In the genomic region with DNA sequence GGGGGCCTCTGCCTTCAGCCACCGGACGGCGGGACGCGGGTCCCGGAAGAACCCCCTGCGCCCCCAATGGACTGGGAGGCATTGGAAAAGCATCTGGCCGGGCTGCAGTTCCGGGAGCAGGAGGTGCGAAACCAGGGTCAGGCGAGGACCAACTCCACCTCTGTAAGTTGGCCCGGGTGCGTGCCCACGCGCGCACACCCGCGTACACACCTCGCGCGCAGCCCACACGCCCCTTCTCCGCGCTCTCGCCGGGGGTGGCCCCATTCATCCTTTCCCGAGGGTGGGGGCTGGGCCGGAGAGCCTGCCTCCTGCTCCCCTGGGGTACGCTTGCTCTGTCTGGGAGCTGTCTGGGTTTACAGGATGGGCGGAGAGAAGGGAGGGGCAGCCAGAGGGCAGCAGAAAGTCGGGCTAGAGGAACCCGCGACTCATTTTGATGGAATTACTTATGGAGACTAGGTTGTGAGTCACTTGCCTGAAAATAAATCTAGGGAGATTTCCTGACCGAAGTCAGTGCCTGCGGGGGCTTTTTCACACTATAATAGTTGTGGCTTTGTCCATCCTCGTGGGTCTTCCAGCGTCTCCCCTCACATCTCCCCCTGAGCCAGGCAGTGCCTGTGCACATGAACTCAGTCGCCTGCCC, we compare ENCODE assay signal across 8 mouse cellular contexts.
A peak's percentile ranks its signal among the peaks of the same experiment; 100 is the strongest.
DNase-seq lines count a peak whose midpoint lies in the region; ATAC-seq and TF ChIP-seq lines count a peak whose summit lies in the region.

No protein-coding gene starts in this region.

- no peak for DNase-seq in thymus, adult 2 months
- DNase-seq in thymus, postnatal 0 days (ENCODE audit: low spot score), result no peak
- peak; percentile 68 for DNase-seq in embryonic facial prominence, embryonic 11.5 days (ENCODE audit: low spot score)
- DNase-seq in gastrocnemius, postnatal 25 days, result peak; percentile 53
- peak; percentile 77 for DNase-seq in limb, embryonic 10.5 days (ENCODE audit: low spot score)
- DNase-seq in midbrain, embryonic 11.5 days (ENCODE audit: low spot score, missing footprints), result peak; percentile 95
- peak; percentile 53 for DNase-seq in stomach, postnatal 0 days (ENCODE audit: low spot score)

- H3K9me3 ChIP-seq in embryonic facial prominence, embryonic 11.5 days (replicated peaks; ENCODE audit: control insufficient read depth, low read length), result no peaks in the 10 kb centered on the region
- H3K9me3 ChIP-seq in intestine, embryonic 16.5 days (ENCODE audit: control insufficient read depth, low read length), result no peaks in the 10 kb centered on the region
- no peaks in the 10 kb centered on the region for H3K9me3 ChIP-seq in limb, embryonic 10.5 days (replicated peaks)
- H3K9me3 ChIP-seq in midbrain, embryonic 11.5 days (ENCODE audit: control insufficient read depth, low read length), result no peaks in the 10 kb centered on the region
- H3K9me3 ChIP-seq in stomach, postnatal 0 days (ENCODE audit: control insufficient read depth, low read length), result no peaks in the 10 kb centered on the region

- no peaks in the 10 kb centered on the region; the same call in 1 of the 2 replicates for H3K4me1 ChIP-seq in thymus, adult 2 months (replicated peaks; ENCODE audit: control insufficient read depth, insufficient read depth, low read length)
- H3K4me1 ChIP-seq in embryonic facial prominence, embryonic 11.5 days (ENCODE audit: control insufficient read depth, insufficient read depth, low read length), result no peaks in the 10 kb centered on the region
- H3K4me1 ChIP-seq in intestine, embryonic 16.5 days (ENCODE audit: control insufficient read depth, insufficient read depth, low read length), result peaks cover 9% of the 10 kb centered on the region
- H3K4me1 ChIP-seq in limb, embryonic 10.5 days, result peaks cover 59% of the 10 kb centered on the region
- peaks cover 11% of the 10 kb centered on the region for H3K4me1 ChIP-seq in midbrain, embryonic 11.5 days (ENCODE audit: control insufficient read depth, insufficient read depth, low read length)
- H3K4me1 ChIP-seq in stomach, postnatal 0 days (replicated peaks; ENCODE audit: control insufficient read depth, insufficient read depth), result 0 out of 2 replicates have a peak, but pooled peaks cover 2% of the 10 kb centered on the region

- H3K4me3 ChIP-seq in thymus, adult 2 months (ENCODE audit: control insufficient read depth, insufficient read depth, low read length), result peak overlapping the region; percentile 3
- peak overlapping the region; percentile 54 for H3K4me3 ChIP-seq in embryonic facial prominence, embryonic 11.5 days (ENCODE audit: low read depth, low read length)
- H3K4me3 ChIP-seq in intestine, embryonic 16.5 days (ENCODE audit: low read length), result peak overlapping the region; percentile 80
- peak overlapping the region; percentile 86 for H3K4me3 ChIP-seq in limb, embryonic 10.5 days
- H3K4me3 ChIP-seq in midbrain, embryonic 11.5 days (ENCODE audit: low read depth, low read length), result peak overlapping the region; percentile 54
- peak overlapping the region; percentile 74 for H3K4me3 ChIP-seq in stomach, postnatal 0 days (ENCODE audit: low read depth, low read length)

- H3K36me3 ChIP-seq in thymus, adult 2 months (ENCODE audit: control insufficient read depth, insufficient read depth, low read length), result no peaks in the 10 kb centered on the region
- H3K36me3 ChIP-seq in embryonic facial prominence, embryonic 11.5 days (replicated peaks; ENCODE audit: control insufficient read depth, insufficient read depth, low read depth, low read length), result no peaks in the 10 kb centered on the region
- no peaks in the 10 kb centered on the region for H3K36me3 ChIP-seq in intestine, embryonic 16.5 days (ENCODE audit: control insufficient read depth, insufficient read depth, low read length)
- H3K36me3 ChIP-seq in limb, embryonic 10.5 days, result 0 out of 2 replicates have a peak, but pooled peaks cover 4% of the 10 kb centered on the region
- no peaks in the 10 kb centered on the region for H3K36me3 ChIP-seq in midbrain, embryonic 11.5 days (ENCODE audit: control insufficient read depth, insufficient read depth, low read length)
- no peaks in the 10 kb centered on the region for H3K36me3 ChIP-seq in stomach, postnatal 0 days (ENCODE audit: control insufficient read depth, insufficient read depth, low read length)

- peak overlapping the region; percentile 97 for H3K4me2 ChIP-seq in embryonic facial prominence, embryonic 11.5 days (ENCODE audit: low read depth, low read length)
- H3K4me2 ChIP-seq in intestine, embryonic 16.5 days (ENCODE audit: low read depth, low read length), result peak overlapping the region; percentile 97
- H3K4me2 ChIP-seq in midbrain, embryonic 11.5 days, result peak overlapping the region; percentile 75
- H3K4me2 ChIP-seq in stomach, postnatal 0 days (replicated peaks; ENCODE audit: low read depth), result peak overlapping the region; percentile 93

- no peak for TF ChIP-seq EP300 in stomach, postnatal 0 days (optimal IDR thresholded peaks at IDR 0.05)

- 3% methylated on average over 38 of the region's 38 CpGs for WGBS in thymus, adult 2 months
- WGBS in embryonic facial prominence, embryonic 11.5 days, result 0% methylated on average over 36 of the region's 38 CpGs
- WGBS in intestine, embryonic 16.5 days, result under 1% methylated on average over 38 of the region's 38 CpGs
- 1% methylated on average over 37 of the region's 38 CpGs for WGBS in limb, embryonic 10.5 days
- 0% methylated on average over 38 of the region's 38 CpGs for WGBS in midbrain, embryonic 11.5 days
- WGBS in stomach, postnatal 0 days, result under 1% methylated on average over 38 of the region's 38 CpGs

- peaks cover 8% of the 10 kb centered on the region; the same call in 1 of the 2 replicates for H3K27me3 ChIP-seq in thymus, adult 2 months (ENCODE audit: control insufficient read depth, insufficient read depth, low read length)
- no peaks in the 10 kb centered on the region; the same call in 1 of the 2 replicates for H3K27me3 ChIP-seq in embryonic facial prominence, embryonic 11.5 days (ENCODE audit: control insufficient read depth, insufficient read depth, low read length)
- no peaks in the 10 kb centered on the region for H3K27me3 ChIP-seq in intestine, embryonic 16.5 days (replicated peaks; ENCODE audit: control insufficient read depth, insufficient read depth, low read length)
- no peaks in the 10 kb centered on the region for H3K27me3 ChIP-seq in limb, embryonic 10.5 days (ENCODE audit: low read depth, poor library complexity, severe bottlenecking)
- peaks cover 9% of the 10 kb centered on the region; the same call in 1 of the 2 replicates for H3K27me3 ChIP-seq in midbrain, embryonic 11.5 days (ENCODE audit: control insufficient read depth, insufficient read depth, low read length)
- H3K27me3 ChIP-seq in stomach, postnatal 0 days (ENCODE audit: control insufficient read depth, insufficient read depth, low read length), result no peaks in the 10 kb centered on the region

- ATAC-seq in embryonic facial prominence, embryonic 11.5 days (replicated peaks; ENCODE audit: insufficient number of reproducible peaks, low FRiP score, low TSS enrichment, low read depth), result peak; percentile 54
- ATAC-seq in intestine, embryonic 16.5 days, result peak; percentile 20
- ATAC-seq in midbrain, embryonic 11.5 days (ENCODE audit: low FRiP score), result peak; percentile 52
- no peak for ATAC-seq in stomach, postnatal 0 days (ENCODE audit: low FRiP score, low TSS enrichment)

- no peak overlapping the region for H3K27ac ChIP-seq in thymus, adult 2 months (ENCODE audit: control insufficient read depth, insufficient read depth, low read length)
- H3K27ac ChIP-seq in embryonic facial prominence, embryonic 11.5 days (replicated peaks; ENCODE audit: low read depth, low read length), result peak overlapping the region; percentile 65
- H3K27ac ChIP-seq in intestine, embryonic 16.5 days (ENCODE audit: low read length), result peak overlapping the region; percentile 97
- peak overlapping the region; percentile 94 for H3K27ac ChIP-seq in limb, embryonic 10.5 days
- no peak overlapping the region; the same call in 1 of the 2 replicates for H3K27ac ChIP-seq in midbrain, embryonic 11.5 days (ENCODE audit: low read depth, low read length)
- H3K27ac ChIP-seq in stomach, postnatal 0 days (replicated peaks), result peak overlapping the region; percentile 98

- TF ChIP-seq POLR2A in thymus, adult 2 months (IDR thresholded peaks at IDR 0.05; ENCODE audit: control insufficient read depth, extremely low read depth, insufficient read depth, low read length, poor library complexity), result no peak

- H3K9ac ChIP-seq in embryonic facial prominence, embryonic 11.5 days (replicated peaks; ENCODE audit: low read length), result peak overlapping the region; percentile 60
- peak overlapping the region; percentile 93 for H3K9ac ChIP-seq in intestine, embryonic 16.5 days (ENCODE audit: low read depth, low read length)
- H3K9ac ChIP-seq in midbrain, embryonic 11.5 days (ENCODE audit: low read length), result peak overlapping the region; percentile 71
- H3K9ac ChIP-seq in stomach, postnatal 0 days (ENCODE audit: low read length), result peak overlapping the region; percentile 81

- no peak for TF ChIP-seq CTCF in thymus, adult 2 months (IDR thresholded peaks at IDR 0.05; ENCODE audit: borderline replicate concordance, control insufficient read depth, extremely low read depth, insufficient read depth, low read length, poor library complexity)
- TF ChIP-seq CTCF in stomach, postnatal 0 days (IDR thresholded peaks at IDR 0.05; ENCODE audit: low read depth), result peak; percentile 30; the same call in 1 of the 2 replicates

Comparison
In these comparisons a context has a peak if more than half of its experiments do, and no peak if none do; other contexts are left out.
1. DNase-seq: peak in embryonic facial prominence, embryonic 11.5 days (single experiment), gastrocnemius, postnatal 25 days (single experiment), limb, embryonic 10.5 days (single experiment), midbrain, embryonic 11.5 days (single experiment) and stomach, postnatal 0 days (single experiment); none in thymus, adult 2 months (single experiment) and thymus, postnatal 0 days (single experiment).
2. H3K27ac ChIP-seq: peak in embryonic facial prominence, embryonic 11.5 days (single experiment), intestine, embryonic 16.5 days (single experiment), limb, embryonic 10.5 days (single experiment) and stomach, postnatal 0 days (single experiment); none in thymus, adult 2 months (single experiment) and midbrain, embryonic 11.5 days (single experiment).
3. H3K4me3 ChIP-seq: peak in every context shown above with its lines; median percentile 86 in limb, embryonic 10.5 days; 80 in intestine, embryonic 16.5 days; 74 in stomach, postnatal 0 days; 54 in embryonic facial prominence, embryonic 11.5 days; 54 in midbrain, embryonic 11.5 days; 3 in thymus, adult 2 months.
4. Peak in every context shown above with its lines, with median percentiles within 50 percentile points of each other: H3K4me2 ChIP-seq and H3K9ac ChIP-seq.